Mouse (Mus musculus): ENCODE measurements around the gene Wt1. TPM values are rescaled to one million over a fixed set of nuclear protein-coding genes. Genes with fewer than 3 reads are reported as not detected.

The Wt1 gene
- total RNA-seq, 4 experiments from 2014 or later = not detected

GRCm38 (mm10) chr2:105126691-105127530 lies 582 bp downstream of the Wt1 start:
- no peak for DNase-seq (ENCODE audit: low spot score in 2 of 2)

GRCm38 (mm10) chr2:105127531-105128480 lies 1.5 kb downstream of the Wt1 start:
- DNase-seq (ENCODE audit: low spot score in 2 of 2) = no peak

GRCm38 (mm10) chr2:105128564-105128963 lies 2.2 kb downstream of the Wt1 start:
- no peak for DNase-seq (ENCODE audit: low spot score in 2 of 2)

- DNase-seq (ENCODE audit: low spot score in 2 of 2) = no peak
Observed at GRCm38 (mm10) chr2:105130351-105131060, 4.2 kb downstream of the Wt1 start.

GRCm38 (mm10) chr2:105131061-105131810 lies 4.9 kb downstream of the Wt1 start:
- no peak for DNase-seq (ENCODE audit: low spot score in 2 of 2)

- no peak for DNase-seq (ENCODE audit: low spot score in 2 of 2)
Observed at GRCm38 (mm10) chr2:105131811-105132100, 5.4 kb downstream of the Wt1 start.

- no peak for DNase-seq (ENCODE audit: low spot score in 2 of 2)
Observed at GRCm38 (mm10) chr2:105132300-105132699, 6.0 kb downstream of the Wt1 start.

GRCm38 (mm10) chr2:105132933-105133795 lies 6.8 kb downstream of the Wt1 start:
- DNase-seq (ENCODE audit: low spot score in 2 of 2) = no peak

- no peak for DNase-seq (ENCODE audit: low spot score in 2 of 2)
Observed at GRCm38 (mm10) chr2:105134296-105134695, 8.0 kb downstream of the Wt1 start.

GRCm38 (mm10) chr2:105139471-105139870 lies 13.1 kb downstream of the Wt1 start:
- no peak for DNase-seq (ENCODE audit: low spot score in 2 of 2)

GRCm38 (mm10) chr2:105141371-105141770 lies 15.0 kb downstream of the Wt1 start:
- no peak for DNase-seq (ENCODE audit: low spot score in 2 of 2)

GRCm38 (mm10) chr2:105143731-105144130 lies 17.4 kb downstream of the Wt1 start:
- DNase-seq (ENCODE audit: low spot score in 2 of 2) = no peak

- no peak for DNase-seq (ENCODE audit: low spot score in 2 of 2)
Observed at GRCm38 (mm10) chr2:105151544-105151943, 25.2 kb downstream of the Wt1 start.

GRCm38 (mm10) chr2:105153046-105153445 lies 26.7 kb downstream of the Wt1 start:
- no peak for DNase-seq (ENCODE audit: low spot score in 2 of 2)

GRCm38 (mm10) chr2:105160949-105161348 lies 34.6 kb downstream of the Wt1 start:
- no peak for DNase-seq (ENCODE audit: low spot score in 2 of 2)

- DNase-seq (ENCODE audit: low spot score in 2 of 2) = no peak
Observed at GRCm38 (mm10) chr2:105162763-105163162, 36.4 kb downstream of the Wt1 start.

- DNase-seq (ENCODE audit: low spot score in 2 of 2) = no peak
Observed at GRCm38 (mm10) chr2:105168137-105168536, 41.8 kb downstream of the Wt1 start.

- no peak for DNase-seq (ENCODE audit: low spot score in 2 of 2)
Observed at GRCm38 (mm10) chr2:105174254-105174653, 47.9 kb downstream of the Wt1 start.

GRCm38 (mm10) chr2:105178871-105179270 lies 52.5 kb downstream of the Wt1 start:
- no peak for DNase-seq (ENCODE audit: low spot score in 2 of 2)

GRCm38 (mm10) chr2:105182501-105182900 lies 56.2 kb downstream of the Wt1 start:
- DNase-seq (ENCODE audit: low spot score in 2 of 2) = no peak

Measured in layer of hippocampus, adult 8-10 months (tissue).